Mouse (Mus musculus) naive thymus-derived CD4-positive, alpha-beta T cell, adult 5 months (primary cell): Measurements from ENCODE around the gene Olfr1012. TPM values are rescaled to one million over a fixed set of nuclear protein-coding genes. Genes with fewer than 3 reads are reported as not detected.

ENCODE experiments used
- polyA plus RNA-seq: library from polyadenylated mRNA; unstranded; fragments of 100-300 nt; shearing (Covaris generic); gene quantifications from one replicate; pipeline ENCODE4 v1.2.1, GENCODE M21; 2017

The Olfr1012 gene
- not detected for polyA plus RNA-seq

GRCm38 (mm10) chr2:85762666-85763065, at the start of gene Olfr1012:
Gene Olfr1012, minus strand, starts transcription at chr2:85762766.

GRCm38 (mm10) chr2:85802444-85802843, 39.9 kb upstream of the Olfr1012 start, which contains the start of gene Olfr1016:
Gene Olfr1016, minus strand, starts transcription at chr2:85802544.

GRCm38 (mm10) chr2:85781717-85782116, 19.2 kb upstream of the Olfr1012 start, which contains the start of gene Olfr1015:
Gene Olfr1015, plus strand, starts transcription at chr2:85782017.

GRCm38 (mm10) chr2:85772413-85772812, 9.8 kb upstream of the Olfr1012 start, which contains the start of gene Olfr1014:
Gene Olfr1014, plus strand, starts transcription at chr2:85772713.

GRCm38 (mm10) chr2:85766798-85767197, 4.2 kb upstream of the Olfr1012 start, which contains the start of gene Olfr1013:
Gene Olfr1013, plus strand, starts transcription at chr2:85767098.

GRCm38 (mm10) chr2:85715119-85715518, 47.4 kb downstream of the Olfr1012 start, which contains the start of gene Olfr1009:
Gene Olfr1009, plus strand, starts transcription at chr2:85715419.

Other genes starting within 250 kb of the Olfr1012 start
- gene 4833423E24Rik, start 243.7 kb downstream of the Olfr1012 start, polyA plus RNA-seq, result not detected
- gene Olfr996, start 183.6 kb downstream of the Olfr1012 start, polyA plus RNA-seq, result not detected
- gene Olfr998, start 173.8 kb downstream of the Olfr1012 start, polyA plus RNA-seq, result not detected
- not detected for gene Olfr1000, start 150.9 kb downstream of the Olfr1012 start, polyA plus RNA-seq
- not detected for gene Olfr1002, start 112.1 kb downstream of the Olfr1012 start, polyA plus RNA-seq
- not detected for gene Olfr154, start 98.3 kb downstream of the Olfr1012 start, polyA plus RNA-seq
- gene Olfr1006, start 84.0 kb downstream of the Olfr1012 start, polyA plus RNA-seq, result not detected
- not detected for gene Olfr1008, start 73.3 kb downstream of the Olfr1012 start, polyA plus RNA-seq
- gene Olfr1009, start 47.3 kb downstream of the Olfr1012 start, polyA plus RNA-seq, result not detected
- not detected for gene Olfr1013, start 4.3 kb upstream of the Olfr1012 start, polyA plus RNA-seq
- not detected for gene Olfr1014, start 9.9 kb upstream of the Olfr1012 start, polyA plus RNA-seq
- gene Olfr1015, start 19.3 kb upstream of the Olfr1012 start, polyA plus RNA-seq, result not detected
- gene Olfr1016, start 39.8 kb upstream of the Olfr1012 start, polyA plus RNA-seq, result not detected
- not detected for gene Olfr1018, start 55.7 kb upstream of the Olfr1012 start, polyA plus RNA-seq
- not detected for gene Olfr1019, start 82.7 kb upstream of the Olfr1012 start, polyA plus RNA-seq
- gene Olfr1020, start 84.3 kb upstream of the Olfr1012 start, polyA plus RNA-seq, result not detected
- gene Olfr1022, start 105.8 kb upstream of the Olfr1012 start, polyA plus RNA-seq, result not detected
- not detected for gene Olfr1023, start 122.9 kb upstream of the Olfr1012 start, polyA plus RNA-seq
- gene Olfr1024, start 142.3 kb upstream of the Olfr1012 start, polyA plus RNA-seq, result not detected
- gene Olfr1025-ps1, start 152.4 kb upstream of the Olfr1012 start, polyA plus RNA-seq, result not detected
- gene Olfr1026, start 158.8 kb upstream of the Olfr1012 start, polyA plus RNA-seq, result not detected
- not detected for gene Olfr1028, start 187.7 kb upstream of the Olfr1012 start, polyA plus RNA-seq
- not detected for gene Olfr1029, start 211.1 kb upstream of the Olfr1012 start, polyA plus RNA-seq
- gene Olfr1030, start 216.5 kb upstream of the Olfr1012 start, polyA plus RNA-seq, result 0.15 TPM
- not detected for gene Olfr1031, start 227.5 kb upstream of the Olfr1012 start, polyA plus RNA-seq
- gene Olfr1032, start 242.8 kb upstream of the Olfr1012 start, polyA plus RNA-seq, result not detected